Mouse (Mus musculus): ENCODE data around the gene Dcdc2b. TPM values are rescaled to one million over a fixed set of nuclear protein-coding genes. Genes with fewer than 3 reads are reported as not detected.

The Dcdc2b gene
- total RNA-seq (2021), result under 1 TPM; 0.52 to 0.84 TPM

GRCm38 (mm10) chr4:129614093-129614492 is at the start of gene Dcdc2b:
Dcdc2b (minus strand) TSS chr4:129614257.
- intact Hi-C loops (cut with DNase I), result no loop called here
- DNase-seq, result peak; percentile 69 to 79

- intact Hi-C loops (cut with DNase I), result no loop called here
- no peak for DNase-seq
Observed at GRCm38 (mm10) chr4:129662255-129662813, 48.3 kb upstream of the Dcdc2b start.

GRCm38 (mm10) chr4:129661584-129661983 is 47.5 kb upstream of the Dcdc2b start:
- DNase-seq, result no peak
- intact Hi-C loops (cut with DNase I), result no loop called here

- intact Hi-C loops (cut with DNase I), result no loop called here
- no peak for DNase-seq
Observed at GRCm38 (mm10) chr4:129654770-129655169, 40.7 kb upstream of the Dcdc2b start.

- intact Hi-C loops (cut with DNase I), result no loop called here
- DNase-seq, result no peak
Observed at GRCm38 (mm10) chr4:129650359-129650758, 36.3 kb upstream of the Dcdc2b start.

- DNase-seq, result no peak
- intact Hi-C loops (cut with DNase I), result no loop called here
Observed at GRCm38 (mm10) chr4:129648656-129649055, 34.6 kb upstream of the Dcdc2b start.

GRCm38 (mm10) chr4:129645204-129645603 is 31.1 kb upstream of the Dcdc2b start:
- no peak for DNase-seq
- intact Hi-C loops (cut with DNase I), result no loop called here

- no peak for DNase-seq
- intact Hi-C loops (cut with DNase I), result no loop called here
Observed at GRCm38 (mm10) chr4:129641756-129642155, 27.7 kb upstream of the Dcdc2b start.

- peak; percentile 97 to 98 for DNase-seq
- intact Hi-C loops (cut with DNase I), result loop anchor here (1.0 kb wide), 1 partner anchor 17 kb away; no protein-coding TSS in a partner anchor
Observed at GRCm38 (mm10) chr4:129640638-129641467, 26.8 kb upstream of the Dcdc2b start, which contains the start of gene Txlna. Txlna (minus strand) TSS chr4:129641065.

- intact Hi-C loops (cut with DNase I), result loop anchor here (1.0 kb wide), 1 partner anchor 16 kb away; no protein-coding TSS in a partner anchor
- DNase-seq, result peak; percentile 55 to 62
Observed at GRCm38 (mm10) chr4:129640101-129640637, 26.1 kb upstream of the Dcdc2b start.

- DNase-seq, result no peak
- intact Hi-C loops (cut with DNase I), result no loop called here
Observed at GRCm38 (mm10) chr4:129639221-129639620, 25.2 kb upstream of the Dcdc2b start.

- no peak for DNase-seq
- intact Hi-C loops (cut with DNase I), result no loop called here
Observed at GRCm38 (mm10) chr4:129633852-129634251, 19.8 kb upstream of the Dcdc2b start.

- intact Hi-C loops (cut with DNase I), result no loop called here
- DNase-seq, result no peak
Observed at GRCm38 (mm10) chr4:129631867-129632266, 17.8 kb upstream of the Dcdc2b start.

GRCm38 (mm10) chr4:129630944-129631343 is 16.9 kb upstream of the Dcdc2b start:
- DNase-seq, result no peak
- intact Hi-C loops (cut with DNase I), result no loop called here

GRCm38 (mm10) chr4:129626035-129626434 is 12.0 kb upstream of the Dcdc2b start:
- intact Hi-C loops (cut with DNase I), result no loop called here
- no peak for DNase-seq

GRCm38 (mm10) chr4:129625496-129625895 is 11.4 kb upstream of the Dcdc2b start:
- intact Hi-C loops (cut with DNase I), result no loop called here
- DNase-seq, result no peak

- intact Hi-C loops (cut with DNase I), result no loop called here
- DNase-seq, result peak; percentile 48 to 62
Observed at GRCm38 (mm10) chr4:129625029-129625370, 10.9 kb upstream of the Dcdc2b start.

GRCm38 (mm10) chr4:129624281-129625028 is 10.4 kb upstream of the Dcdc2b start:
- intact Hi-C loops (cut with DNase I), result loop anchor here (1.0 kb wide), 1 partner anchor 16 kb away; no protein-coding TSS in a partner anchor
- DNase-seq, result peak; percentile 90 to 91

- peak; percentile 69 to 74 for DNase-seq
- intact Hi-C loops (cut with DNase I), result loop anchor here (1.0 kb wide), 1 partner anchor 17 kb away; no protein-coding TSS in a partner anchor
Observed at GRCm38 (mm10) chr4:129623681-129624091, 9.6 kb upstream of the Dcdc2b start, which contains the start of gene Ccdc28b. Ccdc28b (minus strand) TSS chr4:129623947.

GRCm38 (mm10) chr4:129622803-129623535 is 8.9 kb upstream of the Dcdc2b start:
- no peak for DNase-seq
- intact Hi-C loops (cut with DNase I), result no loop called here

All from heart, postnatal 10 days (tissue).